Mouse (Mus musculus): Measurements from ENCODE around the gene Pnmt. TPM values are rescaled to one million over a fixed set of nuclear protein-coding genes. Genes with fewer than 3 reads are reported as not detected.
"Not testable (repeated sequence)": the region's sequence is repeated elsewhere in the genome, so short reads cannot be mapped to it uniquely, and the experiment has no call there.

Pnmt gene
- polyA plus RNA-seq, 1 experiment from 2014 or later: not detected

DNA sequence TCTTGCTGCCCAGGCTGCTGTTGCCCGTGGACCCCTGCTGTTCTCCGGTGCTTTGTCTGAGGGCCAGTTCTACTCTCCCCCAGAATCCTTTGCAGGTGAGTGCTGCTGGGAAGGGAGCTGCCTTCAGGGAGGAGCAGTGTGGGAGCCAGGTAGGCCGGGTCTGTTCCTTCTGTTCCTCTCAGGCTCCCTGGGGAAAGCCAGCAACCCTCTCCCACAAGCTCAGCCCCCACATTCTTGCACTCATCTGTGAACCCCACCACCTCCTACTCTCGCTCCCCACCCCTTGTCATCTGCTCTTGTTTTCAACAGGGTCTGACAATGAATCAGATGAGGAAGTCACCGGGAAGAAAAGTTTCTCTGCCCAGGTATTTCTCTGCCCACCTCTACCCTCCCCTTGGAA lies 9.5 kb upstream of the Pnmt start:
- H3K27ac ChIP-seq (ENCODE audit: low read depth): no peak overlapping the region
- H3K4me1 ChIP-seq (ENCODE audit: insufficient read depth): no peaks in the 10 kb centered on the region
- H3K36me3 ChIP-seq (ENCODE audit: insufficient read depth): peaks cover 71% of the 10 kb centered on the region
- DNase-seq (no peak), ATAC-seq (ENCODE audit: insufficient read depth) (no peak)
- 78% methylated on average over 5 of the region's 5 CpGs for WGBS
- no peaks in the 10 kb centered on the region for H3K27me3 ChIP-seq (ENCODE audit: insufficient read depth, low read length)
- no peaks in the 10 kb centered on the region for H3K9me3 ChIP-seq (ENCODE audit: low read depth, low read length)
- H3K4me3 ChIP-seq (ENCODE audit: low read depth, low read length): no peak overlapping the region
- no peak overlapping the region for H3K9ac ChIP-seq
- no peak overlapping the region for H3K4me2 ChIP-seq
- TF ChIP-seq CTCF (IDR thresholded peaks at IDR 0.05; ENCODE audit: low read depth): no peak

DNA sequence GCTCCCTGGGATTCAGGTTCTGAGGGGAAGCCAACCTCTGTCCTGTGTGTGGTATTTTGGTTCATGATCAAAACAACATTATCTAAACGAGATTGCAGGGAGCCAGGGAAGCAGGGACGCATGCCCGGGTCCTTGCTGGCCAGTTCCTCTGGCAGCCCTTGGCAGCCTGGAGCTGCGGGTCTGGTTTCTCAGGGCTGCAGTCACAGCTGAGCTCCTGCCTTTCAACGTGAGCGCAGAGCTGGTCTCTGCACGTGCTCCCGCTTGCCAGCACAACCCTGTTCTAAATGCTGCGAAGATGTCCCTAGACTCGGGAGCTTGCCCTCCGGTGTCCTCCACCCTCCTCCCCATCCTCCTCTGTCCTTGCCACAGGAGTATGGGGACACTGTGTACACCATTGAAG lies 8.5 kb upstream of the Pnmt start:
- Histone ChIP-seq H3K4me2 (no peak overlapping the region), H3K9ac (no peak overlapping the region), H3K4me3 (ENCODE audit: low read depth, low read length) (no peak overlapping the region), H3K27me3 (ENCODE audit: insufficient read depth, low read length) (no peaks in the 10 kb centered on the region), H3K36me3 (ENCODE audit: insufficient read depth) (peaks cover 71% of the 10 kb centered on the region), H3K27ac (ENCODE audit: low read depth) (no peak overlapping the region), H3K4me1 (ENCODE audit: insufficient read depth) (no peaks in the 10 kb centered on the region), H3K9me3 (ENCODE audit: low read depth, low read length) (no peaks in the 10 kb centered on the region)
- TF ChIP-seq CTCF (IDR thresholded peaks at IDR 0.05; ENCODE audit: low read depth): no peak
- 79% methylated on average over 11 of the region's 11 CpGs for WGBS
- no peak for ATAC-seq (ENCODE audit: insufficient read depth)
- DNase-seq: no peak

- Histone ChIP-seq H3K9me3 (ENCODE audit: low read depth, low read length) (no peaks in the 10 kb centered on the region), H3K4me3 (ENCODE audit: low read depth, low read length) (no peak overlapping the region), H3K9ac (no peak overlapping the region), H3K27ac (ENCODE audit: low read depth) (peak overlapping the region; percentile 42; the same call in 1 of the 2 replicates), H3K36me3 (ENCODE audit: insufficient read depth) (peaks cover 66% of the 10 kb centered on the region), H3K4me1 (ENCODE audit: insufficient read depth) (no peaks in the 10 kb centered on the region), H3K4me2 (no peak overlapping the region), H3K27me3 (ENCODE audit: insufficient read depth, low read length) (no peaks in the 10 kb centered on the region)
- no peak for ATAC-seq (ENCODE audit: insufficient read depth)
- no peak for TF ChIP-seq CTCF (IDR thresholded peaks at IDR 0.05; ENCODE audit: low read depth)
- no peak for DNase-seq
- 76% methylated on average over 7 of the region's 7 CpGs for WGBS
Observed at GRCm38 (mm10) chr11:98379379-98379778, 6.9 kb upstream of the Pnmt start.

DNA sequence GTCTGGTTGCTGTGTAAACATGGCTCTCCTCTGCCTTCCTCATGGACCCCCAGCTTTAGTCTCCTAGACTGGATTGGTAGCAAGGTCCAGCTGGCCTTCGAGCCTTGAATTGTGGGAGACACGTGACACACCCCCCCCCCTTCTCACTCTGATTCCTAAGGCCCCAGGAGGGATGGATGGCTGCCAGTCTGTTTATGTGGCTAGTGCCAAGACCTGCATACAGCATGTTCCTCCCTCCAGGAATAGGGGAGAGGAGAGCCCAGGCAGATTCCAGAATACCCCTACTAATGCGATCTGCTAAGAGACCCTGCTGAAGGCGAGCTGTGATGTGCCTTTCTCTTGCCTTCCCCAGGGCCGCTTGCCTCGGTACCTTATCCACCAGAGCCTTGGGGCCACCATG lies 6.1 kb upstream of the Pnmt start:
- H3K27me3 ChIP-seq (ENCODE audit: insufficient read depth, low read length): peaks cover 5% of the 10 kb centered on the region; the same call in 1 of the 2 replicates
- H3K4me3 ChIP-seq (ENCODE audit: low read depth, low read length): no peak overlapping the region
- no peaks in the 10 kb centered on the region for H3K4me1 ChIP-seq (ENCODE audit: insufficient read depth)
- H3K9ac ChIP-seq: peak overlapping the region; percentile 16; the same call in 1 of the 2 replicates
- ATAC-seq (ENCODE audit: insufficient read depth): no peak
- H3K4me2 ChIP-seq: no peak overlapping the region
- DNase-seq: no peak
- H3K9me3 ChIP-seq (ENCODE audit: low read depth, low read length): no peaks in the 10 kb centered on the region
- H3K27ac ChIP-seq (ENCODE audit: low read depth): no peak overlapping the region
- 66% methylated on average over 6 of the region's 6 CpGs for WGBS
- TF ChIP-seq CTCF (IDR thresholded peaks at IDR 0.05; ENCODE audit: low read depth): no peak
- peaks cover 59% of the 10 kb centered on the region for H3K36me3 ChIP-seq (ENCODE audit: insufficient read depth)

DNA sequence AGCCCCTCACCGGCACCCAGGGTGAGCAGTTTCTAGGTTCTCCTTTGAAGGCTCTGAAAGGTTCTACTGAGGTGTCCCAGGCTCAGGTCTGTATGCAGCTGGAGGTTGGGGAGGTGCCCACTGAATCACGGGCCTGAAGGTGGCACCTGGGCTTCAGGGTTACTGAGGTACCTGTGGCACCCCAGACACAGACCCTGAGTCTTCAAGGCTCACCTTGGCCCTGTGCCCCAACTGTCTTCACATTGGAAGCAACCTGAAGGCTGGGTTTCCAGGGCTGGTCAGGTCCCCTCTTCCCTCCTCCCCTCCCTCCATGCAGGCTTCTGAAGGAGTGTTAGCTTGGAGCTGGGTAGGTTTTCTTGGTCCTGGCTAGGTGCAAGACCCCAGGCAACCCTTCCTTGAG lies 4.6 kb upstream of the Pnmt start:
- no peaks in the 10 kb centered on the region for H3K4me1 ChIP-seq (ENCODE audit: insufficient read depth)

DNA sequence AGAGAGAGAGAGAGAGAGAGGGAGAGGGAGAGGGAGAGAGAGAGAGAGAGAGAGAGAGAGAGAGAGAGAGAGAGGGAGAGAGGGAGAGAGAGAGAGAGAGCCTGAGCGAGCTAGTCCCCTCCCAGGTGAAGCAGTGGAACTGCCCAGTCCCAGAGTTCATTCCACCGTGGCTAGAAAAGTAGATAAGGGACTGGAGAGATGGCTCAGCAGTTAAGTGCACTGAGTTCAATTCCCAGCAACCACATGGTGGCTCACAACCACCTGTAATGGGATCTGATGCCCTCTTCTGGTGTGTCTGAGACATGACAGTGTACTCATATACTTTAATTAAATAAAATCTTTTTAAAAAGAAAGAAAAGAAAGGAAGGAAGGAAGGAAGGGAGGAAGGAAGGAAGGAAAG lies 3.8 kb upstream of the Pnmt start:
- not testable (repeated sequence) for DNase-seq; H3K4me2 ChIP-seq; H3K4me3 ChIP-seq (ENCODE audit: low read depth, low read length); H3K9me3 ChIP-seq (ENCODE audit: low read depth, low read length); H3K4me1 ChIP-seq (ENCODE audit: insufficient read depth); H3K27ac ChIP-seq (ENCODE audit: low read depth); H3K9ac ChIP-seq; ATAC-seq (ENCODE audit: insufficient read depth)
- Histone ChIP-seq H3K27me3 (ENCODE audit: insufficient read depth, low read length) (peaks cover 28% of the 10 kb centered on the region), H3K36me3 (ENCODE audit: insufficient read depth) (peaks cover 36% of the 10 kb centered on the region)
- 11% methylated on average over 2 of the region's 2 CpGs for WGBS
- peak; percentile 19; the same call in 1 of the 2 replicates for TF ChIP-seq CTCF (IDR thresholded peaks at IDR 0.05; ENCODE audit: low read depth)

More for the DNA sequence above, 4.6 kb upstream of the Pnmt start:
- Histone ChIP-seq H3K4me3 (ENCODE audit: low read depth, low read length) (no peak overlapping the region), H3K27ac (ENCODE audit: low read depth) (no peak overlapping the region), H3K27me3 (ENCODE audit: insufficient read depth, low read length) (peaks cover 21% of the 10 kb centered on the region), H3K36me3 (ENCODE audit: insufficient read depth) (peaks cover 44% of the 10 kb centered on the region), H3K4me2 (no peak overlapping the region), H3K9me3 (ENCODE audit: low read depth, low read length) (no peaks in the 10 kb centered on the region), H3K9ac (no peak overlapping the region)
- ATAC-seq (ENCODE audit: insufficient read depth) (no peak), DNase-seq (no peak)
- 91% methylated on average over 2 of the region's 2 CpGs for WGBS
- TF ChIP-seq CTCF (IDR thresholded peaks at IDR 0.05; ENCODE audit: low read depth): no peak

DNA sequence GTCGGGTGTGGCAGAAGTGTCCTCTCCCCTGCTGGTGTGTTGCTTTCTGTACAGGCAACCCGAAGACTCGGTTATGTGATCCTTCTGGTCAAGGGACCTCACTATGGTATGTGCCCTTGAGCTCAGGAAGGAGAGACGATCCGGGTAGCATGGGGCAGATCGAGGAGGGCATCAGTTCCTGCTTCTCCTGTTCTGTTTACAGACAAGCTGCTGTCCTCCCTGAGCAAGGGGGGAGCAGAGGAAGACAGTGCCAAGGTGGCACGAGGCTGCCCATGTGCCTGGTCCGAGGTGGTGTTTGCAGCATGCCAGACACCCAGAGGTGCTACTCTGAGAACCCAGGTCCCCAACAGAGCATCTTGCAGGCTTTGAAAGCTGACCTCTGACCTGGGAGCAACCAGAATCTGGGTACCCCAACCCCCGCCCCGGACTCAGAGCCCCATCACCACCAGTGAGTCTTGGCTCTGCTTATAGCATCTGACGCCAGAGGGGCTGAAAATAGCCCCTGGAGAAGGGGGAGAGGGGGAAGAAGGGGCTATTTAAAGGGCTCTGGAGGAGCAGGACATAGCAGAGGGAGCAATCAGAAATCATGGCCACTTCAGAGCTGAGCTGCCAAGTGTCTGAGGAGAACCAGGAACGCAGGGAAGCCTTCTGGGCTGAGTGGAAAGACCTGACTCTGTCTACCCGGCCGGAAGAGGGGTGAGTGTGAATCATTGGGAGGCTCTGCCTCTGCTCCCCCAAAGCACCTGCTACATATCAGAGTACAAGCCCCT lies 2.8 kb upstream of the Pnmt start, which contains the start of gene Tcap:
Gene Tcap (plus strand): TSS at position 551 of the 770 bp plus-strand sequence.
- DNase-seq: no peak
- H3K4me2 ChIP-seq: peak within 1 kb of the TSS; percentile 15; the same call in 1 of the 2 replicates
- peaks cover 26% of the 10 kb centered on the region for H3K36me3 ChIP-seq (ENCODE audit: insufficient read depth)
- H3K9ac ChIP-seq: no peak within 1 kb of the TSS
- H3K4me1 ChIP-seq (ENCODE audit: insufficient read depth): no peaks in the 10 kb centered on the region
- no peaks in the 10 kb centered on the region for H3K9me3 ChIP-seq (ENCODE audit: low read depth, low read length)
- no peak for TF ChIP-seq CTCF (IDR thresholded peaks at IDR 0.05; ENCODE audit: low read depth)
- WGBS: 54% methylated on average over 14 of the region's 14 CpGs
- no peak for ATAC-seq (ENCODE audit: insufficient read depth)
- H3K4me3 ChIP-seq (ENCODE audit: low read depth, low read length): no peak within 1 kb of the TSS
- H3K27ac ChIP-seq (ENCODE audit: low read depth): no peak within 1 kb of the TSS
- peaks cover 37% of the 10 kb centered on the region for H3K27me3 ChIP-seq (ENCODE audit: insufficient read depth, low read length)
